ENCODE assay signal across 8 mouse cellular contexts in the genomic region with DNA sequence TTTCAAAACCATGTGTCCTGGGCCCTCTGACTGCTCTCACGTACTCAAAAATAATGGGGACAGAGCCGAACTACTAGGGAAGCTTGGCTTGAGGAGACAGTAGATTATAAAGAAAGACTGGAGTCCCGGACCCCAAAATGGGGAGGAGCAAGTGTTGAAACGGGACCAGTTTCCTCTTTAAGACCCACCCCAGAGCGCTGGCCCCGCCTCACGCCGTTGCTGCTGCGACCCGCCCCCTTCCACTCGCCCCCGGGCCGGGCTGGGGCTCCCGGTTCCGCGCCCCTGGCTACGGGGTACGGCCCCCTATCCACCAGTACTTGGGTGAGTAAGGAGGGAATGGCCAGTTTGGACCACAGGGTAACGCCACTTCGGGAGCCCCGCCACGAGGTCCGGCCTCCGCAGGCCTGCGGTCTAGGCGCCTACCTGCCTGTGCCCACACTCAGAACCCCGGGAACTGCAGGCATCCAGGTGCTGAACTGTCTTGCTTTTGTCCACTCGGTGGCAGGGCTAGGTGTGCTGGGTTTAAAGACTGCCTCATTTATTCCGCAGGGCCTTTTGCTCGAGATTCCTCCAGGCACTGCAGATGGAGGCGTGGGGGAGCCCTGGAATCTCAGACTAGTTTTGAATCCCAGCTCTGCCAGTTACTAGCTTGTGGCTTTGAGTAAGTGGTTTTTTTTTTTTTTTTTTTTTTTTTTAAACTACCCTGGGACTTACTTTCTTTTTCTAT. TPM values are rescaled to one million over a fixed set of nuclear protein-coding genes. Genes with fewer than 3 reads are reported as not detected.
DNase-seq lines count a peak whose midpoint lies in the region; ATAC-seq and TF ChIP-seq lines count a peak whose summit lies in the region.

No protein-coding gene starts in this region.

- TF ChIP-seq POLR2A in limb, embryonic 14.5 days (IDR thresholded peaks at IDR 0.05; ENCODE audit: borderline replicate concordance, extremely low read depth, insufficient read depth, insufficient read length) = 0 out of 2 replicates have a peak, but pooled peaks have one; percentile 47

- H3K9me3 ChIP-seq in intestine, embryonic 15.5 days = no peaks in the 10 kb centered on the region
- no peaks in the 10 kb centered on the region for H3K9me3 ChIP-seq in limb, embryonic 14.5 days (ENCODE audit: control insufficient read depth, low read length)
- H3K9me3 ChIP-seq in midbrain, embryonic 14.5 days (ENCODE audit: control insufficient read depth, low read length) = no peaks in the 10 kb centered on the region

- no peaks in the 10 kb centered on the region for H3K27me3 ChIP-seq in intestine, embryonic 15.5 days (replicated peaks)
- H3K27me3 ChIP-seq in limb, embryonic 14.5 days (ENCODE audit: control insufficient read depth, insufficient read depth, low read length) = no peaks in the 10 kb centered on the region
- H3K27me3 ChIP-seq in midbrain, embryonic 14.5 days (ENCODE audit: control insufficient read depth, insufficient read depth, low read length) = no peaks in the 10 kb centered on the region

- H3K36me3 ChIP-seq in intestine, embryonic 15.5 days = 0 out of 2 replicates have a peak, but pooled peaks cover 4% of the 10 kb centered on the region
- peaks cover 9% of the 10 kb centered on the region for H3K36me3 ChIP-seq in limb, embryonic 14.5 days (ENCODE audit: control insufficient read depth, insufficient read depth, low read length)
- no peaks in the 10 kb centered on the region for H3K36me3 ChIP-seq in midbrain, embryonic 14.5 days (ENCODE audit: control insufficient read depth, insufficient read depth, low read length)

- ATAC-seq in intestine, embryonic 15.5 days = peak; percentile 88
- peak; percentile 87 for ATAC-seq in limb, embryonic 14.5 days (ENCODE audit: low FRiP score, low read depth)
- ATAC-seq in midbrain, embryonic 14.5 days (ENCODE audit: low FRiP score, low TSS enrichment) = peak; percentile 84

- WGBS in intestine, embryonic 15.5 days = 2% methylated on average over 31 of the region's 31 CpGs
- WGBS in limb, embryonic 14.5 days = under 1% methylated on average over 28 of the region's 31 CpGs
- WGBS in midbrain, embryonic 14.5 days = 2% methylated on average over 31 of the region's 31 CpGs

- H3K4me1 ChIP-seq in intestine, embryonic 15.5 days (replicated peaks) = 0 out of 2 replicates have a peak, but pooled peaks cover 5% of the 10 kb centered on the region
- H3K4me1 ChIP-seq in limb, embryonic 14.5 days (ENCODE audit: control insufficient read depth, insufficient read depth, low read length) = no peaks in the 10 kb centered on the region
- no peaks in the 10 kb centered on the region for H3K4me1 ChIP-seq in midbrain, embryonic 14.5 days (ENCODE audit: control insufficient read depth, insufficient read depth, low read length)

- H3K9ac ChIP-seq in intestine, embryonic 15.5 days = peak overlapping the region; percentile 75
- H3K9ac ChIP-seq in limb, embryonic 14.5 days (ENCODE audit: low read depth, low read length, severe bottlenecking) = peak overlapping the region; percentile 68
- peak overlapping the region; percentile 57 for H3K9ac ChIP-seq in midbrain, embryonic 14.5 days (replicated peaks; ENCODE audit: low read length)

- peak overlapping the region; percentile 73 for H3K4me3 ChIP-seq in intestine, embryonic 15.5 days (replicated peaks)
- H3K4me3 ChIP-seq in limb, embryonic 14.5 days (replicated peaks; ENCODE audit: low read length) = peak overlapping the region; percentile 55
- H3K4me3 ChIP-seq in midbrain, embryonic 14.5 days (replicated peaks; ENCODE audit: low read depth, low read length) = peak overlapping the region; percentile 54

- peak overlapping the region; percentile 74 for H3K4me2 ChIP-seq in intestine, embryonic 15.5 days (replicated peaks)
- peak overlapping the region; percentile 79 for H3K4me2 ChIP-seq in limb, embryonic 14.5 days (replicated peaks; ENCODE audit: low read depth, low read length, severe bottlenecking)
- H3K4me2 ChIP-seq in midbrain, embryonic 14.5 days (ENCODE audit: low read length) = peak overlapping the region; percentile 59

- peak; percentile 49 to 67 for DNase-seq in left cerebral cortex, adult 18-20 months (ENCODE audit: low spot score in 2 of 2)
- DNase-seq in left cerebral cortex, adult 9 months (ENCODE audit: low spot score in 2 of 2) = no peak
- DNase-seq in embryo, embryonic 11.5 days (ENCODE audit: low read depth, low spot score) = peak; percentile 39
- peak; percentile 59 to 72 for DNase-seq in gastrocnemius, postnatal 4 days (ENCODE audit: low spot score in 2 of 2)
- DNase-seq in limb, embryonic 14.5 days (ENCODE audit: low spot score) = peak; percentile 82
- DNase-seq in midbrain, embryonic 14.5 days = peak; percentile 72
- peak; percentile 38 to 43 for DNase-seq in spleen, postnatal 14 days (ENCODE audit: low spot score in 2 of 2)

- peak overlapping the region; percentile 87 for H3K27ac ChIP-seq in intestine, embryonic 15.5 days
- peak overlapping the region; percentile 50; the same call in 1 of the 2 replicates for H3K27ac ChIP-seq in limb, embryonic 14.5 days (replicated peaks; ENCODE audit: low read depth, low read length)
- no peak overlapping the region for H3K27ac ChIP-seq in midbrain, embryonic 14.5 days (replicated peaks; ENCODE audit: low read depth, low read length)

RNA-seq across cellular contexts. Expression of gene Pgap2, which starts 13.0 kb away (rescaled TPM):
- 10 to 100 TPM; 20.5 to 21.2 TPM for total RNA-seq in left cerebral cortex, adult 18-20 months (2021)
- total RNA-seq in gastrocnemius, postnatal 4 days (2021) = 10 to 100 TPM; 42.7 to 42.8 TPM
- 98.9 and 109 TPM in 2 replicates for polyA plus RNA-seq in intestine, embryonic 15.5 days (2015; fragmentation: Nextera tagmentation; extraction: Ambion mirVana)
- polyA plus RNA-seq in limb, embryonic 14.5 days (2012; rRNA removed) = 77.1 and 108 TPM in 2 replicates
- 94.2 and 102 TPM in 2 replicates for polyA plus RNA-seq in limb, embryonic 14.5 days (2014; fragmentation: Nextera tagmentation; extraction: Ambion mirVana)
- polyA plus RNA-seq in midbrain, embryonic 14.5 days (2014; fragmentation: Nextera tagmentation; extraction: Ambion mirVana) = 47.9 and 55.8 TPM in 2 replicates

RNA-seq across cellular contexts. Expression of gene Nup98, which starts 13.0 kb away (rescaled TPM):
- total RNA-seq in left cerebral cortex, adult 18-20 months (2021) = 10 to 100 TPM; 43.3 to 45.6 TPM
- total RNA-seq in gastrocnemius, postnatal 4 days (2021) = 10 to 100 TPM; 41.2 to 43.6 TPM
- 31.4 and 33.4 TPM in 2 replicates for polyA plus RNA-seq in intestine, embryonic 15.5 days (2015; fragmentation: Nextera tagmentation; extraction: Ambion mirVana)
- polyA plus RNA-seq in limb, embryonic 14.5 days (2012; rRNA removed) = 27.3 and 28.3 TPM in 2 replicates
- polyA plus RNA-seq in limb, embryonic 14.5 days (2014; fragmentation: Nextera tagmentation; extraction: Ambion mirVana) = 38.9 and 41.5 TPM in 2 replicates
- polyA plus RNA-seq in midbrain, embryonic 14.5 days (2014; fragmentation: Nextera tagmentation; extraction: Ambion mirVana) = 22.2 and 28.5 TPM in 2 replicates

RNA-seq across cellular contexts. Expression of gene Rhog, which starts 32.9 kb away (rescaled TPM):
- 10 to 100 TPM; 21.7 to 22.5 TPM for total RNA-seq in left cerebral cortex, adult 18-20 months (2021)
- total RNA-seq in gastrocnemius, postnatal 4 days (2021) = 10 to 100 TPM; 42.9 to 43.5 TPM
- 60.2 and 62.1 TPM in 2 replicates for polyA plus RNA-seq in intestine, embryonic 15.5 days (2015; fragmentation: Nextera tagmentation; extraction: Ambion mirVana)
- 48.7 and 55.6 TPM in 2 replicates for polyA plus RNA-seq in limb, embryonic 14.5 days (2012; rRNA removed)
- polyA plus RNA-seq in limb, embryonic 14.5 days (2014; fragmentation: Nextera tagmentation; extraction: Ambion mirVana) = 70.3 and 73.7 TPM in 2 replicates
- 9.7 and 15.7 TPM in 2 replicates for polyA plus RNA-seq in midbrain, embryonic 14.5 days (2014; fragmentation: Nextera tagmentation; extraction: Ambion mirVana)

RNA-seq across cellular contexts. Expression of gene Stim1, which starts 44.6 kb away (rescaled TPM):
- 10 to 100 TPM; 74.4 to 80.5 TPM for total RNA-seq in left cerebral cortex, adult 18-20 months (2021)
- 100 to 1,000 TPM; 248 to 260 TPM for total RNA-seq in gastrocnemius, postnatal 4 days (2021)
- polyA plus RNA-seq in intestine, embryonic 15.5 days (2015; fragmentation: Nextera tagmentation; extraction: Ambion mirVana) = 20.1 TPM in 2 replicates
- polyA plus RNA-seq in limb, embryonic 14.5 days (2012; rRNA removed) = 49.1 and 66.1 TPM in 2 replicates
- polyA plus RNA-seq in limb, embryonic 14.5 days (2014; fragmentation: Nextera tagmentation; extraction: Ambion mirVana) = 27.7 and 31.7 TPM in 2 replicates
- polyA plus RNA-seq in midbrain, embryonic 14.5 days (2014; fragmentation: Nextera tagmentation; extraction: Ambion mirVana) = 9.5 and 11.3 TPM in 2 replicates

Comparison
In these comparisons a context has a peak if more than half of its experiments do, and no peak if none do; other contexts are left out.
1. DNase-seq: peak in left cerebral cortex, adult 18-20 months (2 of 2), embryo, embryonic 11.5 days (single experiment), gastrocnemius, postnatal 4 days (2 of 2), limb, embryonic 14.5 days (single experiment), midbrain, embryonic 14.5 days (single experiment) and spleen, postnatal 14 days (2 of 2); none in left cerebral cortex, adult 9 months (0 of 2).
2. Peak in every context shown above with its lines, with median percentiles within 50 percentile points of each other: ATAC-seq, H3K4me2 ChIP-seq, H3K4me3 ChIP-seq and H3K9ac ChIP-seq.